Mouse (Mus musculus): Measurements from ENCODE around the gene Gm48551. TPM values are rescaled to one million over a fixed set of nuclear protein-coding genes. Genes with fewer than 3 reads are reported as not detected.

The Gm48551 gene
- 5.8 TPM for total RNA-seq (2023)

DNA sequence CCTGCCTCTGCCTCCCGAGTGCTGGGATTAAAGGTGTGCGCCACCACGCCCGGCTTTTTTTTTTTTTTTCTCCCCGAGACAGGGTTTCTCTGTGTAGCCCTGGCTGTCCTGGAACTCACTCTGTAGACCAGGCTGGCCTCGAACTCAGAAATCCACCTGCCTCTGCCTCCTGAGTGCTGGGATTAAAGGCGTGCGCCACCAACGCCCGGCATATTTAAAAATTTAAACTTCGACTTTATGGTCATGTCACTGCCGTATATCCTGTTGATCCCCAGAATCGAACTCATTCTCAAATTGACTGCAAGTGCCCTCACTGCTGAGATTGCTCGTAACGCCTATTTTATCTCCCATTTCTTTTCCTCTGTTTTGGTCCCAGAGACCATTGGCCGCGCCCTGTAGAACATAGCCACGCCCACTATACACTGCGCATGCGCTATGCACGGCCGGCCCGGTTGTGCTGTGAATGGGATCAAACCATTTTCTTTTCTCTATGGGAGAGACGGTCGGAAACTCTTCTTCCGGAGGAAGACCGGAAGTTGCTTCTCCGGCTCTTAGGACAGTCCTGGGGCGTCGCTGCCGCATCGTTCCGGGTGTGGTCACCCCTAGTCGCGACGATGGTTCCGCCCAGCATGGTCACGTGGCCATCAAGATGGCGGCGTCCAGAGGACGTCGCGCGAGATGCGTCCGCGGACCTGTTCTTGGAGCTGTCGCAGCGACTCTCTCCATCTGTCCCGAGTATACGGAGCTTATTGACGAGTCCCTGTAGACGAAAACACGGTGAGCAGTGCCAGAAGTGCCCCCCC, at the start of gene Gm48551, which contains the start of gene Dohh:
Gene Gm48551, plus strand, starts transcription at position 665 of the 803 bp plus-strand sequence.
Gene Dohh, plus strand, starts transcription at position 627 of the 803 bp plus-strand sequence.

DNA sequence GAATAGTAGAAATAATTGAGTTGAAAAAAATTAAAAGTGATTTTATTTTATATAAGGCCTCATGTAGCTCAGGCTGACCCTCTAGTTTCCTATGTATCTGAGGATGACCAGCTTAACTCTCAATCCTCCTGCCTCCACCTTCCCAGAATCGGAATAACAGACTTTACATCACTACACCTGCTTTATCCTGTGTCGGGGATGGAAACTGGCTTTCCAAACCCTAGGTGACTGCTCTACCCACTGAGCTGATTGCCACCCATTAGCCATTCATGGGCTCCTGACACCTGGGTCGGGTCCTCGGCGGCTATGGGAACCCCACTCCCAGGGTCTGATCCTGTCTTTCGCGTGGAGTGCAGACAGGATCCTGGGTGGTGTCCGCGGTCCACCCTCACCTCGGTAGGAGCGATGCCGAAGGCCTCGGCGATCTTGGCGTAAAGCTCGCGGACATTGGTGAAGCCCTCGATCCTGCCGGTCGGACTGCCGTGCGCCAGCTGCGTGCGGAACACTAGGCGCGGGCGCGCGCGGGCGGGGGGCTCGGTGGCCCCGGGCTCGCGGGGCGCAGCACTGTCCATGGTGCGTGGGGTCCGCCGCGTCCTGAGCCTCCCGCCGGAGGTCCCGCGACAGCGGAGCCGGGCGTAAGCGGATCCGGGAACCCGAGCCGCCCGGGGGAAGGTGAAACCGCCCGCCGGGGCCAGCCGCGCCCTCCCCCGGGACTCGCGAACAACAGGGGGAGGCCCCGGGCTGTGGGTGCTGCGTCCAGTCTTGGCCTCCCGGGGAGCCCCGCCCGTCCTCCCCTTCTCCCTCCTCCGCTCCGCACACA, 41.4 kb upstream of the Gm48551 start, which contains the start of gene Gipc3:
Gene Gipc3, minus strand, starts transcription at position 581 of the 820 bp plus-strand sequence.

GRCm38 (mm10) chr10:81350351-81351063, 33.8 kb upstream of the Gm48551 start, which contains the start of gene Hmg20b:
TSS of gene Hmg20b (minus strand) at chr10:81350480.

DNA sequence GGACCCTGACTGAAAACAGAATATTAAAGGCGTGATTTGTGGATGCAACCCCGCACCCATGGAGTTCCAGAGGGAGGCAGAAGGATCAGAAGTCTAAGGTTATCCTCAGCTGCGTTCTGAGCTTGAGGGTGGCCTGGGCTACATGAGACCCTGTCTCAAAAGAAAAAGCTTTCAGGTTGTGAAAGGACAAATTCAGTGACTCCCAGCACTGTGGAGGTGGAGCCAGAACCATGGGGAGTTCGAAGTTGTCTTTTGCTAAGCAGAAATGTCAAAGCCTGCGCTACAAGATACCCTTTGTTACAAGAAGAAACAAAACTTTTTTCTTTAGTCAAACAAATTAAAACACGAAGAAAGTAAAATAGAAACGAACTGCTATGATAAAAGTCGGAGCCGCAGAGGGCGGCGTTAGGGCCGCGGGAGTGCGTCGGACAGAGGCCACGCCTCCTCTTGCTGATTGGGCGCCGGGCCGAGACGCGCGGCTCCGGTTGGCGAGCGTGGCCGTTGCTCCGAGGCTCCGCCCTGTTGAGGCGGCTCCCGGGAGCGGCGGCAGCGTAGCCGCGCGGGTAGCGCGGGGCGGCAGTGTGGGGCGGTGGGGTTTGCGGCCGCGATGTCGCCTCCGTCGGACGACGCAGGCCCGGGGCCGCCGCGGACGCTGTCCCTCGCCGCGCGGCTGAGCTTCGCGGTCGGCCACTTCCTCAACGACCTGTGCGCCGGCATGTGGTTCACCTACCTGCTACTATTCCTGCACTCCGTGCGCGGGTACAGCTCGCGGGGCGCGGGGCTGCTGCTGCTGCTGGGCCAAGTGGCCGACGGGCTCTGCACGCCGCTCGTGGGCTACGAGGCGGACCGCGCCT, 27.0 kb upstream of the Gm48551 start, which contains the start of gene Mfsd12:
Gene Mfsd12, plus strand, starts transcription at position 501 of the 854 bp plus-strand sequence.

DNA sequence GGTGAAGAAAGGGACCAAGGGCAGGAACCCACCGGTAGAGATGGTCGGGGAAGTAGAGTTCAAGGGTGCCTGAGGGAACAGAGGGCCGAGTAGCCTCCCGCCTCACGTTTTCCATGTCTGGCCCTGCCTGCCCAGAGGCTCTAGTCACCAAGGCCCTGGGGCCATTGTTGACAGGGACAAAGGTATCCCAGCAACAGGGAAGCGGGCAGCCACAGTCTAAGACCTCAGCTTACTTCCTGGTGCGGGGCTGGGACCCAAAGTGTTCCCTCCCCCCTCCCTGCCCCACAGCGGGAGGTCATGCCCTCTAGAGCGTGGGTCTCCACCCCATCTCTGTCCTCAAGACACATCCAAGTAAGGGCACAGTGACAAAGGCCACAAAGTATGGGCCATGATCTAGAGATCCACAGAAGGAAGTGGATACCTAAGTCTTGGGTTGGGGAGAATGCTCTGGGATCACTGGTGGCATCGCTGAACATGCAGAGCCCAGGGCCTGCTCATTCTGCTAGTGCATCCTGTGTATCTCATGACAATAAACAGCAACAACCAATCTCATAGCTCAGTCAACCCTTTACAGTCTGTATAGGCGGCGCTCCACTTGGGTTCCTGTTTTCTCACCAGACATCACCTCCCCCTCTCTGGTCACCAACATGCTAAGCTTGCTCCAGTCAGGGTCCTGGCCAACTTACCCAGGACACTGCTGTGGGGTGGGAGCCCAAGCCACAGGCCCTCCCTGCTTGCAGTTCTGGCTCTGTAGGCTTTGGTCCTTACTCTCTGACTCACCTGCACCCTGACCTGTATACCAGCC, 18.4 kb upstream of the Gm48551 start, which contains the start of gene 4930404N11Rik:
Gene 4930404N11Rik, minus strand, starts transcription at position 145 of the 805 bp plus-strand sequence.

DNA sequence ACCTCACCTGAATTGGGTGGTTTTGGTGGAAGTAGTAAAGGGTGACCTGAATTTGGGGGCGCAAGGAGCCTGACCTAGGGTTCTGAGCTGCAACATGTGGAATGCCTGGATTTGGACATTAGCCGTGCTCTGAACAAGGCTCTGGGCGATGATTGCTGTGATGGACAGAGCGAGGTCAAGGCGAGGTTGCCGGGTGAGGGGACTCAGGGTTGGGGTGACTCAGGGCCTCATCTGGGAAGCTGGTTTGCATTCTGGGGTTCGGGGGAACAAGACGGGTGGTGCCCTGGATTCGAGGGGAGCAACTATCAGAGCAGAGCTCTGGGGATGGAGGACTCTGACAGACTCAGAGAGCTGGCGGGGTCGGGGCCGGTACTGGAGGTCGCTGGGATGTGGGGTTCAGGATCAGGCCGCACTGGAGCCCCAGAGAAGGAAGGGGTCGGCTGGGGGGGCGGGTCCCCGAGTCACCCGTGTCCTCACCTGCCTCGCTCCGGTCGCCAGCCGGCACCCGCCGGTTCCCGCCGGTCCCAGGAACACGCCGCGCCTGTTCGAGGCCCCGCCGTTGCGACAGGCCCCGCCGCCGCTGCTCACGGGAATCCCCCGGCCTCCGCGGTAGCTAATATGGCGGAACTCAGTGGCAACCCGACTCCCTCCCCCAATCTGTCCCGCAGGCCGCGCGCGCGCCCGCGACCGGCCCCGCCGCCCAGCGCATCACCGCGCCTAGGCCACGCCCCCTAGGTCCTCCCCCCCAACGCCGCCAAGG, 6.3 kb upstream of the Gm48551 start, which contains the start of gene Fzr1:
Gene Fzr1, minus strand, starts transcription at position 724 of the 760 bp plus-strand sequence.

DNA sequence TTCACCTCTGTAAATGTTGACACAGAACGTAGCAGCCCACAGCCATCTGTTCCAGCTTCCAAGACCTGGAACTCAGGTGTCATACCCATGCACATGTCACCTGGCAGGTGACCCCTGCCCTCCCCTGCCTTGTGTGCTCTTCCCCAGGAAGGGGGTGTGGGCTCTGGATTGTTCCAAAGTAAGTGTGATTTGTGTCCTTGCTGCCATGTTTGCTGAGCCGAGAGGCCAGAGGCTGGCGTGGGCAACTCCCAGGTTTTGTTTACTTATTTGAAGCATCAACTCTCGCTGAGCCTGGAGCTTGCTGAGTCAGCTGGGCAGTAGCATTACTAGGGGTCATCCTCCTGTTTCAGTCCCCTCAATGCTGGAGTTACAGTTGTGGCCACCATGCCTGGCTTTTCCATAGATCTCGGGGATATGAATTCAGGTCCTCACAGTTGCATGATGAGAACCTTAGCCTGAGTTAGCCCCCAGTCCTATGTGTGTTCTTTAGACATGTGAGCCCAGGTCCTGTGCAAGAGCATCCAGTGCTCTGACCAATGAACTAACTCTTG, 4.3 kb downstream of the Gm48551 start, which contains the start of gene Gm48552:
Gene Gm48552, plus strand, starts transcription at position 501 of the 551 bp plus-strand sequence.

DNA sequence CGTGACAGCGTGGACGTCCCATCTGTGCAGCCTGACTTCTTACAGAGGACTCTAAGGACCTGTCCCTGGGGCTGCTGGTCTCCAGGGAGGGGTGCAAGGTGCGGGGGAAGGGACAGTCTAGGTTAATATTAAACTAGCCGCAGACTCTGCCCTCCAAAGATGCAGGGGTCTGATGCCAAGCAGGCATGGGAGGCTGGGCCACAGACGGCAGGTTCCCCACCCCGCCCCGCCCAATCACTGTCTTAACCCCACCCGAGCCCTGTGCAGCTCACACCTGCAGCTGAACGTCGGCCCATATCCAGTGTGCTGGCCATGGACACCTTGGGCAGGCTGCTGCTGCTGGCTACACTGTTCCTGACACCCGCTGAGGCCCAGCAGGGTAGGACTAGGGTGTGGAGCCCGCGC, 8.5 kb downstream of the Gm48551 start, which contains the start of gene Smim24:
Gene Smim24, plus strand, starts transcription at position 271 of the 405 bp plus-strand sequence.

Other genes with a start within 250 kb of the Gm48551 start
- gene Zbtb7a, start 249.2 kb upstream of the Gm48551 start, total RNA-seq (2023): 75.4 TPM
- 41.2 TPM for gene Pias4, start 216.5 kb upstream of the Gm48551 start, total RNA-seq (2023)
- gene Eef2, start 207.8 kb upstream of the Gm48551 start, total RNA-seq (2023): 2,569 TPM
- gene Dapk3, start 201.5 kb upstream of the Gm48551 start, total RNA-seq (2023): 63.4 TPM
- not detected for gene 4930442H23Rik, start 200.6 kb upstream of the Gm48551 start, total RNA-seq (2023)
- 0.37 TPM for gene Nmrk2, start 182.4 kb upstream of the Gm48551 start, total RNA-seq (2023)
- gene Atcay, start 153.6 kb upstream of the Gm48551 start, total RNA-seq (2023): 0.12 TPM
- gene Zfr2, start 151.3 kb upstream of the Gm48551 start, total RNA-seq (2023): 6.8 TPM
- 21.5 TPM for gene Matk, start 131.5 kb upstream of the Gm48551 start, total RNA-seq (2023)
- 123 TPM for gene Mrpl54, start 117.5 kb upstream of the Gm48551 start, total RNA-seq (2023)
- 27.2 TPM for gene Apba3, start 117.5 kb upstream of the Gm48551 start, total RNA-seq (2023)
- gene Tjp3, start 92.9 kb upstream of the Gm48551 start, total RNA-seq (2023): 4.8 TPM
- gene Pip5k1c, start 91.5 kb upstream of the Gm48551 start, total RNA-seq (2023): 106 TPM
- gene Cactin, start 63.4 kb upstream of the Gm48551 start, total RNA-seq (2023): 48.0 TPM
- gene Tbxa2r, start 55.7 kb upstream of the Gm48551 start, total RNA-seq (2023): 39.9 TPM
- gene Gipc3, start 41.2 kb upstream of the Gm48551 start, total RNA-seq (2023): not detected
- 41.6 TPM for gene Hmg20b, start 34.0 kb upstream of the Gm48551 start, total RNA-seq (2023)
- 4.8 TPM for gene Mfsd12, start 27.0 kb upstream of the Gm48551 start, total RNA-seq (2023)
- gene 4930404N11Rik, start 18.6 kb upstream of the Gm48551 start, total RNA-seq (2023): 5.7 TPM
- 30.6 TPM for gene Fzr1, start 6.0 kb upstream of the Gm48551 start, total RNA-seq (2023)
- gene Dohh, start within 50 bp of the Gm48551 start, total RNA-seq (2023): 44.9 TPM
- 4.2 TPM for gene Gm48552, start 4.5 kb downstream of the Gm48551 start, total RNA-seq (2023)
- gene Smim24, start 8.6 kb downstream of the Gm48551 start, total RNA-seq (2023): 5.3 TPM
- 20.7 TPM for gene Nfic, start 71.2 kb downstream of the Gm48551 start, total RNA-seq (2023)
- gene Celf5, start 98.2 kb downstream of the Gm48551 start, total RNA-seq (2023): not detected
- 216 TPM for gene Ncln, start 111.9 kb downstream of the Gm48551 start, total RNA-seq (2023)
- 131 TPM for gene S1pr4, start 115.7 kb downstream of the Gm48551 start, total RNA-seq (2023)
- 20.8 TPM for gene Gna15, start 139.8 kb downstream of the Gm48551 start, total RNA-seq (2023)
- 22.9 TPM for gene Gna11, start 160.7 kb downstream of the Gm48551 start, total RNA-seq (2023)
- 523 TPM for gene Aes, start 175.0 kb downstream of the Gm48551 start, total RNA-seq (2023)
- 5.9 TPM for gene Tle2, start 190.1 kb downstream of the Gm48551 start, total RNA-seq (2023)
- gene Tle6, start 216.6 kb downstream of the Gm48551 start, total RNA-seq (2023): 1.9 TPM
- gene BC025920, start 221.8 kb downstream of the Gm48551 start, total RNA-seq (2023): 4.9 TPM
- 28.2 TPM for gene Sirt6, start 243.3 kb downstream of the Gm48551 start, total RNA-seq (2023)
- 1.4 TPM for gene Ankrd24, start 244.1 kb downstream of the Gm48551 start, total RNA-seq (2023)